Mouse (Mus musculus): ENCODE data around the gene Nedd4. TPM values are rescaled to one million over a fixed set of nuclear protein-coding genes. Genes with fewer than 3 reads are reported as not detected.
A peak's percentile ranks its signal among the peaks of the same experiment; 100 is the strongest.

Nedd4 gene
- polyA plus RNA-seq, 1 experiment, result 3.7 TPM

GRCm38 (mm10) chr9:72649781-72650180 lies 12.4 kb upstream of the Nedd4 start:
- TF ChIP-seq POLR2A (IDR thresholded peaks at IDR 0.05; ENCODE audit: borderline replicate concordance, low read depth, low read length) (no peak), CTCF (IDR thresholded peaks at IDR 0.05; ENCODE audit: low read depth, low read length) (no peak)
- H3K4me1 ChIP-seq (ENCODE audit: control insufficient read depth, insufficient read depth, low read length), result 0 out of 2 replicates have a peak, but pooled peaks cover 2% of the 10 kb centered on the region
- no peak overlapping the region for H3K4me3 ChIP-seq (ENCODE audit: insufficient read depth, low read length)
- H3K27ac ChIP-seq (ENCODE audit: insufficient read depth, low read depth, low read length), result no peak overlapping the region

GRCm38 (mm10) chr9:72652961-72653360 lies 9.2 kb upstream of the Nedd4 start:
- H3K27ac ChIP-seq (ENCODE audit: insufficient read depth, low read depth, low read length), result no peak overlapping the region
- TF ChIP-seq POLR2A (IDR thresholded peaks at IDR 0.05; ENCODE audit: borderline replicate concordance, low read depth, low read length), result no peak
- TF ChIP-seq CTCF (IDR thresholded peaks at IDR 0.05; ENCODE audit: low read depth, low read length), result no peak
- H3K4me3 ChIP-seq (ENCODE audit: insufficient read depth, low read length), result no peak overlapping the region
- 0 out of 2 replicates have a peak, but pooled peaks cover 2% of the 10 kb centered on the region for H3K4me1 ChIP-seq (ENCODE audit: control insufficient read depth, insufficient read depth, low read length)

DNA sequence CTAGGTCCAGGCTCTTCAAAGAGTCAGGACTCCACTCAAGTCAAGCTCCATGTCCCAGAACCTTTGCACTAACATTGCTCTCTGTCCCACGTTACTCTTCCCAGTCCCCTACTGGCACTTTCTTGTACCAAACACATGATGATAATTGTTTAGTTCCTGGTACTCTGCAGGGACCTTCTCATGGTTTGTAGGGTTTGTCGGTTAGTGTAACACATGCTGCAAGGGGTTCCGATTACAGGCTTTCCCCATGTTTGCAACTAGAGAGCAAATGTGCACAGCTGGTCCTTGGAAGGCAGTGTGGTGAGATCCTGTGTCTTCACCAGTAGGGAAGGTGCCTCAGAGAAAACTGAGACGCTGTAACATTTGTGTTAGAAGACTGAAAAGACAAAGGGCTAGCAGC lies 8.6 kb upstream of the Nedd4 start:
- TF ChIP-seq POLR2A (IDR thresholded peaks at IDR 0.05; ENCODE audit: borderline replicate concordance, low read depth, low read length), result no peak
- no peak for TF ChIP-seq CTCF (IDR thresholded peaks at IDR 0.05; ENCODE audit: low read depth, low read length)
- no peak overlapping the region for H3K4me3 ChIP-seq (ENCODE audit: insufficient read depth, low read length)
- H3K27ac ChIP-seq (ENCODE audit: insufficient read depth, low read depth, low read length), result no peak overlapping the region
- 0 out of 2 replicates have a peak, but pooled peaks cover 2% of the 10 kb centered on the region for H3K4me1 ChIP-seq (ENCODE audit: control insufficient read depth, insufficient read depth, low read length)

- Histone ChIP-seq H3K27ac (ENCODE audit: insufficient read depth, low read depth, low read length) (no peak overlapping the region), H3K4me1 (ENCODE audit: control insufficient read depth, insufficient read depth, low read length) (0 out of 2 replicates have a peak, but pooled peaks cover 2% of the 10 kb centered on the region), H3K4me3 (ENCODE audit: insufficient read depth, low read length) (no peak overlapping the region)
- TF ChIP-seq POLR2A (IDR thresholded peaks at IDR 0.05; ENCODE audit: borderline replicate concordance, low read depth, low read length) (no peak), CTCF (IDR thresholded peaks at IDR 0.05; ENCODE audit: low read depth, low read length) (peak; percentile 51)
These were observed 7.4 kb upstream of the Nedd4 start for GRCm38 (mm10) chr9:72654593-72655242.

DNA sequence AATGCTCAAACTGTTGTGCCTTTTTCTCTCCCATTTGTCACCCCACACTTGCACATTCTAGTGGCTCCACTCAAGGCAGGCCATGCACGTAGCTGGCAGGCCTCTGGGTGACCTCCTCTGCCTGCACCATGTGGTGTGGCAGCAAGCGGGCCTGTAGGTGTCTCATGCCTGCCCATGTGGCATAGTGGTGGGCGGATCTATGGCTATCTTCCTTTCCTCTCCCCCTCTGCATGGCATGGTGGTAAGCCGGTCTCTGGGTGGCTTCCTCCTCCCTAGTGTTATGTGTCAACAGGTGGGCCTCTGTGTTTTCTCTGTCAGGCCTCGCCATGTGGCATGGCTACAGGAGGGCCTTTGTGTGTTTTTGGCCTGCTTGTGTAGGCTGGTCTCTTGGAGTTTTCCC lies 6.5 kb upstream of the Nedd4 start:
- no peak overlapping the region for H3K27ac ChIP-seq (ENCODE audit: insufficient read depth, low read depth, low read length)
- TF ChIP-seq POLR2A (IDR thresholded peaks at IDR 0.05; ENCODE audit: borderline replicate concordance, low read depth, low read length) (no peak), CTCF (IDR thresholded peaks at IDR 0.05; ENCODE audit: low read depth, low read length) (no peak)
- 0 out of 2 replicates have a peak, but pooled peaks cover 2% of the 10 kb centered on the region for H3K4me1 ChIP-seq (ENCODE audit: control insufficient read depth, insufficient read depth, low read length)
- H3K4me3 ChIP-seq (ENCODE audit: insufficient read depth, low read length), result no peak overlapping the region

GRCm38 (mm10) chr9:72656491-72656890 lies 5.7 kb upstream of the Nedd4 start:
- Histone ChIP-seq H3K4me3 (ENCODE audit: insufficient read depth, low read length) (no peak overlapping the region), H3K4me1 (ENCODE audit: control insufficient read depth, insufficient read depth, low read length) (0 out of 2 replicates have a peak, but pooled peaks cover 3% of the 10 kb centered on the region), H3K27ac (ENCODE audit: insufficient read depth, low read depth, low read length) (no peak overlapping the region)
- TF ChIP-seq POLR2A (IDR thresholded peaks at IDR 0.05; ENCODE audit: borderline replicate concordance, low read depth, low read length), result no peak
- TF ChIP-seq CTCF (IDR thresholded peaks at IDR 0.05; ENCODE audit: low read depth, low read length), result no peak

DNA sequence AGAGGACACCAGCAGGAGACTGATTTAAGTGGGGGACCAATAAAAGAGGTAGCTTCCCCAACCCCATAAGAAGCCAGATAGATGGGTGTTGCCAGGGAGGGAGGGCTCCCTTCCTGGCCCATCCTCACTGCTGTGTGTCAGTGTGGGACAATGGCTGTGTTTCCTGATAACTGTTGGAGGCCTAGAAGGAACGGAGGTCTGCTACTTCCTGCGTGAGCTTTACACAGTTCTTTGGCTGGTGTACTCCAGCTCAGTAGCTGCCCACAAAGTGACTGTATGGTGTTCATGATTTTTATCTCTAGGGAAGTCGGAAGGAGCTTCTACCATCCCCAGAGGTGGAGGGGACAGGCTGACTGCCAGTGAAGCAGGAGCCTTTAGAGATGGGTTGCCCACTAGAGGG lies 5.2 kb upstream of the Nedd4 start:
- TF ChIP-seq POLR2A (IDR thresholded peaks at IDR 0.05; ENCODE audit: borderline replicate concordance, low read depth, low read length) (no peak), CTCF (IDR thresholded peaks at IDR 0.05; ENCODE audit: low read depth, low read length) (no peak)
- Histone ChIP-seq H3K4me3 (ENCODE audit: insufficient read depth, low read length) (no peak overlapping the region), H3K27ac (ENCODE audit: insufficient read depth, low read depth, low read length) (no peak overlapping the region), H3K4me1 (ENCODE audit: control insufficient read depth, insufficient read depth, low read length) (0 out of 2 replicates have a peak, but pooled peaks cover 5% of the 10 kb centered on the region)

- Histone ChIP-seq H3K4me3 (ENCODE audit: insufficient read depth, low read length) (no peak overlapping the region), H3K4me1 (ENCODE audit: control insufficient read depth, insufficient read depth, low read length) (0 out of 2 replicates have a peak, but pooled peaks cover 5% of the 10 kb centered on the region), H3K27ac (ENCODE audit: insufficient read depth, low read depth, low read length) (no peak overlapping the region)
- TF ChIP-seq POLR2A (IDR thresholded peaks at IDR 0.05; ENCODE audit: borderline replicate concordance, low read depth, low read length), result no peak
- no peak for TF ChIP-seq CTCF (IDR thresholded peaks at IDR 0.05; ENCODE audit: low read depth, low read length)
These were observed 4.5 kb upstream of the Nedd4 start for GRCm38 (mm10) chr9:72657694-72658093.

GRCm38 (mm10) chr9:72660139-72660538 lies 2.0 kb upstream of the Nedd4 start:
- no peak overlapping the region for H3K27ac ChIP-seq (ENCODE audit: insufficient read depth, low read depth, low read length)
- TF ChIP-seq POLR2A (IDR thresholded peaks at IDR 0.05; ENCODE audit: borderline replicate concordance, low read depth, low read length) (no peak), CTCF (IDR thresholded peaks at IDR 0.05; ENCODE audit: low read depth, low read length) (no peak)
- H3K4me3 ChIP-seq (ENCODE audit: insufficient read depth, low read length), result no peak overlapping the region
- 0 out of 2 replicates have a peak, but pooled peaks cover 2% of the 10 kb centered on the region for H3K4me1 ChIP-seq (ENCODE audit: control insufficient read depth, insufficient read depth, low read length)

- no peak overlapping the region for H3K4me3 ChIP-seq (ENCODE audit: insufficient read depth, low read length)
- no peak overlapping the region for H3K27ac ChIP-seq (ENCODE audit: insufficient read depth, low read depth, low read length)
- TF ChIP-seq POLR2A (IDR thresholded peaks at IDR 0.05; ENCODE audit: borderline replicate concordance, low read depth, low read length) (no peak), CTCF (IDR thresholded peaks at IDR 0.05; ENCODE audit: low read depth, low read length) (no peak)
- 0 out of 2 replicates have a peak, but pooled peaks cover 2% of the 10 kb centered on the region for H3K4me1 ChIP-seq (ENCODE audit: control insufficient read depth, insufficient read depth, low read length)
These were observed 1.2 kb upstream of the Nedd4 start for GRCm38 (mm10) chr9:72660911-72661310.

Data from bone marrow macrophage, adult 2 months (primary cell).